Mouse (Mus musculus): Measurements from ENCODE around the gene Anapc7.
A peak's percentile ranks its signal among the peaks of the same experiment; 100 is the strongest.

Gene Anapc7

GRCm38 (mm10) chr5:122421271-122422068 lies at the start of gene Anapc7:
Gene Anapc7 (plus strand): TSS chr5:122421693.
- DNase-seq (ENCODE audit: low read depth, low spot score) = no peak

GRCm38 (mm10) chr5:122372192-122372769 lies 49.2 kb upstream of the Anapc7 start, which contains the start of gene Fam216a:
Gene Fam216a (minus strand): TSS chr5:122372364.
- DNase-seq (ENCODE audit: low read depth, low spot score) = peak; percentile 100

GRCm38 (mm10) chr5:122372878-122373277 lies 48.6 kb upstream of the Anapc7 start:
- no peak for DNase-seq (ENCODE audit: low read depth, low spot score)

- DNase-seq (ENCODE audit: low read depth, low spot score) = peak; percentile 38
Measured at GRCm38 (mm10) chr5:122377101-122377833, 44.2 kb upstream of the Anapc7 start.

- DNase-seq (ENCODE audit: low read depth, low spot score) = no peak
Measured at GRCm38 (mm10) chr5:122378171-122378570, 43.3 kb upstream of the Anapc7 start.

- DNase-seq (ENCODE audit: low read depth, low spot score) = peak; percentile 87
Measured at GRCm38 (mm10) chr5:122379374-122380155, 41.9 kb upstream of the Anapc7 start.

GRCm38 (mm10) chr5:122390006-122390405 lies 31.5 kb upstream of the Anapc7 start:
- DNase-seq (ENCODE audit: low read depth, low spot score) = no peak

- DNase-seq (ENCODE audit: low read depth, low spot score) = no peak
Measured at GRCm38 (mm10) chr5:122390671-122391070, 30.8 kb upstream of the Anapc7 start.

- no peak for DNase-seq (ENCODE audit: low read depth, low spot score)
Measured at GRCm38 (mm10) chr5:122391178-122391785, 30.2 kb upstream of the Anapc7 start.

- DNase-seq (ENCODE audit: low read depth, low spot score) = peak; percentile 88
Measured at GRCm38 (mm10) chr5:122391786-122392180, 29.7 kb upstream of the Anapc7 start, which contains the start of gene Arpc3. Gene Arpc3 (plus strand): TSS chr5:122391878.

- no peak for DNase-seq (ENCODE audit: low read depth, low spot score)
Measured at GRCm38 (mm10) chr5:122392227-122393004, 29.1 kb upstream of the Anapc7 start.

GRCm38 (mm10) chr5:122393887-122394286 lies 27.6 kb upstream of the Anapc7 start:
- peak; percentile 76 for DNase-seq (ENCODE audit: low read depth, low spot score)

GRCm38 (mm10) chr5:122396791-122397190 lies 24.7 kb upstream of the Anapc7 start:
- DNase-seq (ENCODE audit: low read depth, low spot score) = peak; percentile 66

- DNase-seq (ENCODE audit: low read depth, low spot score) = no peak
Measured at GRCm38 (mm10) chr5:122397495-122397894, 24.0 kb upstream of the Anapc7 start.

- DNase-seq (ENCODE audit: low read depth, low spot score) = no peak
Measured at GRCm38 (mm10) chr5:122399871-122400270, 21.6 kb upstream of the Anapc7 start.

GRCm38 (mm10) chr5:122400628-122401302 lies 20.7 kb upstream of the Anapc7 start:
- DNase-seq (ENCODE audit: low read depth, low spot score) = no peak

GRCm38 (mm10) chr5:122401303-122401640 lies 20.2 kb upstream of the Anapc7 start:
- DNase-seq (ENCODE audit: low read depth, low spot score) = peak; percentile 74

- DNase-seq (ENCODE audit: low read depth, low spot score) = no peak
Measured at GRCm38 (mm10) chr5:122402160-122402559, 19.3 kb upstream of the Anapc7 start.

- no peak for DNase-seq (ENCODE audit: low read depth, low spot score)
Measured at GRCm38 (mm10) chr5:122402772-122403171, 18.7 kb upstream of the Anapc7 start.

GRCm38 (mm10) chr5:122403362-122403761 lies 18.1 kb upstream of the Anapc7 start:
- no peak for DNase-seq (ENCODE audit: low read depth, low spot score)

Measured in ES-CJ7 (cell line).